Mouse (Mus musculus) left cerebral cortex, adult 8-10 months (tissue): Measurements from ENCODE around the gene H1foo. TPM values are rescaled to one million over a fixed set of nuclear protein-coding genes. Genes with fewer than 3 reads are reported as not detected.

Experiments used
- DNase-seq, 2 experiments: peaks; one replicate each; pipeline ENCODE4 v3.0.0; 2022; ENCODE audit warnings: low spot score in 2 of 2
- total RNA-seq, 4 experiments: library from RNA; stranded (reverse); gene quantifications; 2 replicates each; pipeline ENCODE4 v1.2.4; 2022

The H1foo gene
- not detected for total RNA-seq

- no peak for DNase-seq
These were observed at the start of gene H1foo for GRCm38 (mm10) chr6:115944638-115945037. Gene H1foo (plus strand): TSS chr6:115944938.

DNA sequence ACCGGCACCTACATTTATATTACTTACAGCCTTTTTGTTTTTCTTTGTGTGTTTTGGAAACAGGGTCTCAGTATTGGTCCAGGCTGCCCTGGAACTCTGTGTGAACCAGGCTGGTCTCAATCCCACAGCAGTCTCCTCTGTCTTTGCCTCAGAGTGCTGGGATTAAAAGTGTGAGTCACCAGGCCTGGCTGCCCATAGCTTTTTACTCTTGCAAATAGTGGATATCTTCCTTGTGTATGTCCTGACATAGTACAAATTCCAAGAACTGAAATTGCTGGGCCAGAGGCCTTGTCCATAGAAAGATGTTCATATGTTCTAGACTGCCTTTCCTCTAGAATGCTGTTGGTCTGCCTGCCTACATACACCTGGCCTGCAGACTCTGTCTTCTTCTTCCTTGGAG, 48.4 kb upstream of the H1foo start:
- no peak for DNase-seq

DNA sequence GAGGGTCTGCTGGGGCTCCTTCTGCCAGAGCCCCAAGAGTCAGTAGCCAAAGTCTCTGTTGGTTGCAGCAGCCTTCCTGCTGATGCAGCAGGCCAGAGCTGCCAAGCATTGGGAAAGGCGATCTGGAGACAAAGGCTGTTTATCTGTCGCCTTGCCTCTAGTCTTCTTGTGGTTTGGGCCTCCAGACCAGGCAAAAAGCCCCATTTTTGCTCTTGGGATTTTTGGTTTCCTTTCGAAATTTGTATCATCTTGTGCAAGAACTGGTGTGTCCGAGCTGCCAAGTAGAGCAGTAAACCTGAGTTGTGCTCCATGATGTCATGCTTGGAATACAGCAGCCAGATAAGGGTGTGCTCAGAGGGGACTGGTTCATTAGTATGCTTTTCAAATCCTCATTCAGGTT, 47.6 kb upstream of the H1foo start:
- DNase-seq = no peak

- DNase-seq = no peak
These were observed 46.7 kb upstream of the H1foo start for GRCm38 (mm10) chr6:115897926-115898520.

DNA sequence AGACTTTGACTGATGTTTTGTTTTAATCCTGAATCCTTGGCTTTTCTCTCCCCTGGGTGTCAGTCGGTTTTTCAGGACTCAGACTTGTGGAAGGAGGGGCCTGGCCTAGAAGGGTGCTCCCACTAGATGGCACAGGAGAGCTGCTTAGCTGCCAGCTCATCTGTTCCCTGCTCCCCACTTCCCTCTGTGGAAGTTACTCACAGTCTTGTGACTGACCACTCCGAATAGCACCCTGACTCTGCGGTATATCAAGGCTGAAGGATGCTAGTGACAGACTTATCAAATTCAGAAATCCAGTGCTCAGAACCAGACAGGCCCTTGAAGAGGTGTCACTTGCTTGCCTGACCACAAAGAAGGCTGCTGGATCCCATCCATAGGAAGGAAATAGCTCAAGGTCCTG, 43.7 kb upstream of the H1foo start:
- DNase-seq = peak; percentile 61 to 77

DNA sequence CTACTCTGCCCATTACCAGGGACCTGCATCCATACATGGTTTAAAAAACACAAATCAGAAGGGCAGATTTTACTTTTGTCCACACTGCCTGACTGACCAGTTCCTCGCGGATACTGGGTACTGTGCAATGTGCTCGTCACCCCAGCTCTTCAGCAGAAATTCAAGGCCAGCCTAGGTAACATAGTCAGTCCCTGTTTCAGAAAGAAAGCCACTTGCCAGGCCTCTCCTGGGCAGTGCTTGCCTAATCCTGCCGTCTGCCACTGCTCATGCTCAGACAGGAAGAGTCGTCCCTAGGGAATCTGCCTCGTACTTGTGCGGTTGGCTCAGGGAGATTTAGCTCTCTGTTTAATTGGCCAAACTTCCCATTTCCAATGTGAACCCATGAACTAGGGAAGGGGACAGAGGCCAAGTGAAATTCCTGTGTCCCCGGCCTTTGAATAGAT, 43.2 kb upstream of the H1foo start:
- DNase-seq = no peak

GRCm38 (mm10) chr6:115902545-115902944, 42.2 kb upstream of the H1foo start:
- no peak for DNase-seq

DNA sequence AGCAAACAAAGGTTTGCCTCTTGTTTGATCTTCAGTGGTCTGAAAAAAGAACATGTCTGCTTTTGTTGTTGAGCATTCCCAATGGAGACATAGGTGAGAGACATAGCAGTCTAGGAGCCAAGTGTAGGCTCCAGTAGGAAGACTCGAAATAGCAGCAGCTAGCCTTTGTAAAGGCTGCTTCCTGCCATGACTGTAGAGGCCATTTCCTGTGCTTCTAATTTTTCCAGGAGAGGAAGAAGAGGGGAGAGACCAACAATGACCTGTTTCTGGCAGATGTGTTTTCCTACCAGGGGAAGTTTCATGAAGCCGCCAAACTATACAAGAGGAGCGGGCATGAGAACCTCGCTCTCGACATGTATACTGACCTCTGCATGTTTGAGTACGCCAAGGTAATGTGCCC, 39.2 kb upstream of the H1foo start:
- no peak for DNase-seq

DNA sequence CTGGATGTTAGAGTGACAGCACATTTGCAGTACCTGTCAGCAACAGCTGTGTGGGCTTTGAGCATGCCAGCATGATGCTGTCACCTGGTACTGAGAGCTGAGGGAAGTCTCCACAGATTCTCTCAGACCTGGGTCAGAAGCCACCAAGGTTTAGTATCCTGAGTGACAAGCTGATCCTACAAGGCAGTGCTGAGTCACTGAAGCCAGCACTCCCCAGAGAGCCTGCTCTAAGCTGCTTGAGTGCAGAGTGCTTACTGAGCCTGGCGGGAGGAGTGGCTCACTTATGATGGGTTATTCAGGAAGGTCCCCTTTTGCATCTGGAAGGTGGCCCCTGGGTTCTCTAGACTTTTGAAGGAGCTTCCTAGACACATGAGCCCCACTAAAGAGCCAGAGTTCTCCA, 38.3 kb upstream of the H1foo start:
- DNase-seq = no peak

DNA sequence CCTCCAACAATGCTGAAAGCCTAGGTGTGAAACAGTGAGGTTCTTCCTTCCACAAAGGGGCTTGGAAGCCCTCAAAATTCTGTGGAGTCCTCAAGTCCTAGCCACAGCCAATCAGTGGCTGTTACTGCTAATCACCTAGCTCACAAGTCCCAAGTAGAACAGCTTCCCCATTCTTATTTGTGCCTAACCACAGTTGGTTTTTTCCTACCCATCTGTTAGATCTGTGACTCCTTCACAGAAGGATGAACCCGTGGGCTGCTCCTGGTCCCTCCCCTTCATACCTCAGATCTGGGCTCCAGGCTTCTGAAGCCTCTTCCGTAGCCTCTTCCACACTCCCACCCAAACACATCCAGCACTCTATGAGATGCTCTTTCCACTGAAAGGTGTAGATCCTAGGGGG, 37.9 kb upstream of the H1foo start:
- no peak for DNase-seq

- DNase-seq = no peak
These were observed 36.2 kb upstream of the H1foo start for GRCm38 (mm10) chr6:115908421-115908982.

DNA sequence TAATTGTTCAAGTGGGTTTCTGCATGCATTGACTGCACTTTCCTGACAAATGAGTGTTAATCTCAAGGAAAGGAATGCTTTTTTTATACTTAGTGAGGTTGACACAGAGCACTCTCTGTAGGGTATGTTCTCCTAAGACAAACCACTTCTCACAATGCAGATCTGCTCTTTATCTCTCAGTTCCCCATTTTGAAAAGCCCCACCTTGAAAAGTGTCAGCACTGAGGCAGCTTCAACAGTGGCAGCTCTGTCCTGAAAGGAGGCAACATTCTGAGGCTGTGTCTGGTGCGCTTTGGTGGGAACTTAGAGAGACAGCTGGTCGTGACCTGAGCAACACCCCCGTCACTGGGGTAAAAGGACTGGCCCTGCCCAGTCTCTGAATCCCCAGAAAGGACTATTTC, 35.7 kb upstream of the H1foo start:
- DNase-seq = no peak

DNA sequence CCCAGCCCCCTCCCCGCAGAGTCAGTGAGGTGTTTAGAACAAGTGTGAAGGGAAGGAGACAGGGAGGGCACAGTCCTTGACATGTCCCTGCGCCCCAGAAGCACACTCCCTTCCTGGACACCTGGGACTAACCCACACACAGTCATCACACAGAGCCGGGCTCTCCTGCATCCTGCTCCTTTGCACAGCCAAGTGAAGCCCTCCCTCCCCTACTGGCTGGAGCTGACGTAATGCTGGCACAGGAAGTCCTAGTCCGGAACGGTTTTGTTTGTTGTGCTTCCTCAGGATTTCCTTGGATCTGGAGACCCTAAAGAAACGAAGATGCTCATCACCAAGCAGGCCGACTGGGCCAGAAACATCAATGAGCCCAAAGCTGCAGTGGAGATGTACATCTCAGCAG, 34.8 kb upstream of the H1foo start:
- DNase-seq = no peak

- no peak for DNase-seq
These were observed 33.0 kb upstream of the H1foo start for GRCm38 (mm10) chr6:115911763-115912162.

DNA sequence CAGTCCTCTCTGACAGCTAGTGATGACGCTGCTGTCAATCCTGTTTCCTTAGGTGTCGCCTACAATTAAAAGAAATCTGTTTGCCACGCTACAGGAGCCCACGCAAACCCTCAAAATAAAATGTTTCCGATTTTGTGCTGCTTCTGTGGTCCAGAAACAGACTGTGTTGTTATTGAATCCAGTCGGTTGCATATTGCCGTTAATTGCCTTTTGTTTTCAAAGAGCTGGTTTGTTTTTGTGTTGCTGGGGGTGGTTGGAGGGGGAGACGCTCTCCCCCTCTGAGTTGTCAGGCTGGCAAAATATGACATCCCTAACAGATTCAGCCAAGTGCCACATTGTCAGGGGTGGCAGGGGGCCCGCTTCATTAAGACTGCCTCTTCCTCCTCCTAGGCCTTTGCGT, 31.3 kb upstream of the H1foo start:
- DNase-seq = no peak

GRCm38 (mm10) chr6:115914511-115915202, 30.1 kb upstream of the H1foo start:
- peak in 1 of 2 experiments; percentile 78 for DNase-seq

- peak in 1 of 2 experiments; percentile 85 for DNase-seq
These were observed 28.9 kb upstream of the H1foo start for GRCm38 (mm10) chr6:115915601-115916445.

DNA sequence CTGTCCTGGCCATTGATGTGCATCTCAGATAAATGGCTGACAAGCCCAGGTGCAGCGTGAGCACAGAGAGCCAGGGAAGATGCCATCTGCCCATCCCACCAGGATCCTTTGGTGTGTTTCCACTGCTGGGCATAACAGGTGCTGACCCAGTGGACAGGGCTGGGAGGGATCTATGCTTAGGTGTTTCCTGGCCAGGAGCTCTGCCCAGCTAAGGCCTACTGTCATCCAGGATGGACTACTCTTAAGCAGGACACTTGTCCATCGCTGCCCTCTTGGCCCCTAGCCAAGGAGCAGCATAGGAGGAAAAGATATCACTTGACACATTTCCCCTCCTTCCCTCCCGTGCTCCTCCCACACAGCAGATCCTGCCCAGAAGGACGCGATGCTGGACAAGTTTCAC, 28.1 kb upstream of the H1foo start:
- no peak for DNase-seq

DNA sequence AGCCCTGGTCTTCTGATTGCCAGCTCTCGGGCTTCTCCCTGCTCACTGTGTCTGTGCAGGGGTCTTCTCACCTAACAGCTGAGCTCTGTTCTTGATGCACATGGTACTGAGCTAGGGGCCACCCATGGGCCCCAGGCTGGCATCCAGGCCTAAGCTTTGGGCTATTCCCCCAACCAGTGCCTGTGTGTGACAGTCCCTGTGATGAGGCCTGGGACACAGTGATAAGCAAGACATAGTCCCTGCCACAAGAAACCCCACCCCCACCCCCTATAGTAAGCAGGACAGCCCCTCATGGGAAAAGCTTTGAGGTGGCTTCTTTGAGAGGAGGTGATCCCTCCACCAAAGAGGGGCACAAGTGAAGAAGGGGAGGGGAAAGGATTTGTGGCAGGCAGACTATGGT, 26.1 kb upstream of the H1foo start:
- DNase-seq = no peak

GRCm38 (mm10) chr6:115919876-115920275, 24.9 kb upstream of the H1foo start:
- DNase-seq = no peak

DNA sequence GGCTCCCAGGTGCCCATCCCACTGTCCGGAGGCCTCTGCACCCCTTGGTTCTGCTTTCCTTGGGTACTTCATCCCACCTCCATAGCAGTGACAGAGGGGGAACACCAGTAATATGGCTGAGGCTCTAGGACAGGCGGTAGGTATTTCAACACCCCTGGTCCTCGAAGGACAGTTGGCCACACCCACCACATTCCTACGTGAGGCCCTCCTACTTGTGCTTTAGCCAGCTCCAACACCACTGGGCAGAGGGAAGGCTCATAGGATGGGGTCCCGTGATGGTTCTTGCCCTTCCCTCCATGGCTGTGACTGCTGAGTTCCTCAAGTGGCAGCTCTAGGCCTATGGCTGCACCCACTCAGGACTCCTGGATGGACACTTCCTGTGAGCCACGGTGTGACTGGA, 19.9 kb upstream of the H1foo start:
- no peak for DNase-seq

- DNase-seq = no peak
These were observed 18.3 kb upstream of the H1foo start for GRCm38 (mm10) chr6:115926416-115926815.
